Mouse (Mus musculus) neural tube, embryonic 11.5 days (tissue): ENCODE results near the gene Gm45233. TPM values are rescaled to one million over a fixed set of nuclear protein-coding genes. Genes with fewer than 3 reads are reported as not detected.
"Not testable (repeated sequence)": the region's sequence is repeated elsewhere in the genome, so short reads cannot be mapped to it uniquely, and the experiment has no call there.

Experiments
- ATAC-seq: fragments of 200-750 bp; cut with Nextera tagmentation; 2 replicates; pipeline ENCODE4 v1.8.0; 2017; ENCODE audit warnings: moderate number of reproducible peaks, mild to moderate bottlenecking, moderate TSS enrichment, moderate library complexity; ENCODE audit not compliant: insufficient read depth, low FRiP score, low TSS enrichment
- DNase-seq: peaks from one replicate; pipeline ENCODE4 v3.0.0-alpha.2; 2015; ENCODE audit warnings: low spot score
- H3K27ac ChIP-seq: fragments of 300-500 bp; sonication (generic); 2 replicates; pipeline ENCODE4 v1.5.1; 2014; ENCODE audit warnings: low read depth, mild to moderate bottlenecking, low read length
- H3K27me3 ChIP-seq: fragments of 300-500 bp; sonication (generic); 2 replicates; pipeline ENCODE4 v1.6.1; 2014; ENCODE audit warnings: mild to moderate bottlenecking, low read length, mixed read lengths; ENCODE audit not compliant: control insufficient read depth, insufficient read depth
- H3K36me3 ChIP-seq: fragments of 300-500 bp; sonication (generic); 2 replicates; pipeline ENCODE4 v1.6.1; 2014; ENCODE audit warnings: mild to moderate bottlenecking, low read length, moderate library complexity, mixed read lengths; ENCODE audit not compliant: control insufficient read depth, insufficient read depth
- H3K4me1 ChIP-seq: fragments of 300-500 bp; sonication (generic); 2 replicates; pipeline ENCODE4 v1.6.1; 2014; ENCODE audit warnings: low read length, mixed read lengths; ENCODE audit not compliant: control insufficient read depth, insufficient read depth
- H3K4me2 ChIP-seq: fragments of 300-500 bp; sonication (generic); 2 replicates; pipeline ENCODE4 v1.6.1; 2014; ENCODE audit warnings: low read depth, mild to moderate bottlenecking, moderate library complexity
- H3K4me3 ChIP-seq: fragments of 300-500 bp; sonication (generic); 2 replicates; pipeline ENCODE4 v1.5.1; 2014; ENCODE audit warnings: low read depth, low read length
- H3K9ac ChIP-seq: fragments of 300-500 bp; sonication (generic); 2 replicates; pipeline ENCODE4 v1.6.1; 2014; ENCODE audit warnings: mild to moderate bottlenecking, low read length
- H3K9me3 ChIP-seq: fragments of 300-500 bp; sonication (generic); 2 replicates; pipeline ENCODE4 v1.6.1; 2016; ENCODE audit warnings: low read length; ENCODE audit not compliant: control insufficient read depth
- WGBS: fragments of 180-500 bp; shearing (Covaris S2); extraction: QIAGEN DNeasy Blood & Tissue Kit; methylation state at CpG from one replicate; pipeline ENCODE4 v1.1.7; 2014; 5-methylcytosine and 5-hydroxymethylcytosine counted together
- polyA plus RNA-seq: library from polyadenylated mRNA; unstranded; fragments of >200 nt; fragmentation: Nextera tagmentation; extraction: Ambion mirVana; gene quantifications from 2 replicates; pipeline ENCODE4 v1.2.1, GENCODE M21; 2014

The Gm45233 gene
- polyA plus RNA-seq = not detected in 2 replicates

- no peaks in the 10 kb centered on the region for H3K27me3 ChIP-seq
- ATAC-seq (peak; percentile 96), DNase-seq (peak; percentile 93)
- no peaks in the 10 kb centered on the region for H3K36me3 ChIP-seq
- 0 out of 2 replicates have a peak, but pooled peaks cover 4% of the 10 kb centered on the region for H3K4me1 ChIP-seq
- H3K9me3 ChIP-seq = no peaks in the 10 kb centered on the region
- under 1% methylated on average over 27 of the region's 27 CpGs for whole genome bisulfite sequencing
- peak within 1 kb of the TSS; percentile 81 for H3K4me2 ChIP-seq
- H3K4me3 ChIP-seq = peak within 1 kb of the TSS; percentile 48
- peak within 1 kb of the TSS; percentile 65 for H3K27ac ChIP-seq
- peak within 1 kb of the TSS; percentile 70 for H3K9ac ChIP-seq
Measured at GRCm38 (mm10) chr7:43443917-43444293, at the start of gene Gm45233, which contains the start of gene Etfb. Gene Gm45233, plus strand, starts transcription at chr7:43444128. Gene Etfb, plus strand, starts transcription at chr7:43444083.

DNA sequence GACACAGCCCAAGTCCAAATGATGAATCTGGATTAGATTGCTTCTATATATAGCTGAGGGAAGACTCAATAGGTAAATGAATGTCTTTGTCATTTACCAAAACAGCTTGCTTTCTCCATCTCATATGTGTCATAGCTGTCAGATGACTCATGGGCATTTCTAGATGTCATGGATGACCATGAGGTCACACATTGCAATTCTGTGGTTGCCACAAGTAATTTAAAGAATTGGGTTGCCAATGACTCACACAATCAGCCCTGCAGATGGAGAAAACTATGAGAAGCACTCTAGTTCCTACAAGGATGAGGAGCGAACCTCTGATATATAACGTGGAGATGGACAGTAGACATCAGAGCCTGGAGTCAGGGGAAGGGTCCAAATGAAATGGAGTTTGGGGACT, 44.4 kb upstream of the Gm45233 start:
- Histone ChIP-seq H3K27ac (no peak overlapping the region), H3K4me3 (no peak overlapping the region), H3K4me2 (no peak overlapping the region), H3K27me3 (no peaks in the 10 kb centered on the region), H3K4me1 (no peaks in the 10 kb centered on the region), H3K36me3 (no peaks in the 10 kb centered on the region), H3K9ac (no peak overlapping the region), H3K9me3 (no peaks in the 10 kb centered on the region)
- WGBS = 79% methylated on average over 2 of the region's 2 CpGs
- ATAC-seq (no peak), DNase-seq (no peak)

- Histone ChIP-seq H3K27ac (no peak overlapping the region), H3K27me3 (no peaks in the 10 kb centered on the region), H3K4me3 (no peak overlapping the region), H3K36me3 (no peaks in the 10 kb centered on the region), H3K9me3 (no peaks in the 10 kb centered on the region), H3K4me2 (no peak overlapping the region), H3K9ac (no peak overlapping the region), H3K4me1 (no peaks in the 10 kb centered on the region)
- ATAC-seq = no peak
- WGBS = 21% methylated on average over 2 of the region's 2 CpGs
- DNase-seq = no peak
Measured at GRCm38 (mm10) chr7:43402718-43403117, 41.2 kb upstream of the Gm45233 start.

GRCm38 (mm10) chr7:43407573-43407972, 36.4 kb upstream of the Gm45233 start:
- Histone ChIP-seq H3K9ac (no peak overlapping the region), H3K27me3 (no peaks in the 10 kb centered on the region), H3K4me1 (no peaks in the 10 kb centered on the region), H3K4me2 (no peak overlapping the region), H3K27ac (no peak overlapping the region), H3K36me3 (no peaks in the 10 kb centered on the region), H3K9me3 (no peaks in the 10 kb centered on the region), H3K4me3 (no peak overlapping the region)
- ATAC-seq (no peak), DNase-seq (no peak)
- WGBS = 84% methylated on average over 3 of the region's 3 CpGs

DNA sequence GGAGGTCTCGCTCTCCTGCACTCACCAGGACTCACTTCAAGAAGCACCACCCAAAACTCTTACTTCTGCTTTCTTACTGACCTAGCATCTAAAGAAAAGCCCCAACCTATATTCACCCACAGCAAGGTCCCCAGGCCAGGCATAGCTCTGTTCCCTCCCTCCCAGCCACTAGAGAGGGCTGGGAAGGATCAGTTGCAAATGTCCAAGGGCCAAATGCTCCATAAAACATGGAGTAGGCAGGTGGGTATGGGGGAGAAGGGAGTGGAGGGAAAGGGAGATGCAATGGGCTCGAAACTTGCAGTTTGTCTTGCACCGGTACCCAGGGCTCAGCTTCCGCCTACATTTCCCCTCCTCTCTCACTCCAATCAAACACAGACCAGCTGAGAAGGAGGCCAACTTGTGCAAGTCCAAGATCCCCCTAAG, 35.8 kb upstream of the Gm45233 start, which contains the start of gene Siglecg:
Siglecg (plus strand) TSS at position 74 of the 423 bp plus-strand sequence.
- no peaks in the 10 kb centered on the region for H3K27me3 ChIP-seq
- WGBS = 81% methylated on average over 4 of the region's 4 CpGs
- H3K4me1 ChIP-seq = no peaks in the 10 kb centered on the region
- DNase-seq (no peak), ATAC-seq (no peak)
- no peaks in the 10 kb centered on the region for H3K9me3 ChIP-seq
- H3K9ac ChIP-seq = no peak within 1 kb of the TSS
- H3K4me3 ChIP-seq = no peak within 1 kb of the TSS
- no peaks in the 10 kb centered on the region for H3K36me3 ChIP-seq
- H3K27ac ChIP-seq = no peak within 1 kb of the TSS
- H3K4me2 ChIP-seq = no peak within 1 kb of the TSS

GRCm38 (mm10) chr7:43409084-43409483, 34.8 kb upstream of the Gm45233 start:
- Histone ChIP-seq H3K9me3 (no peaks in the 10 kb centered on the region), H3K27me3 (no peaks in the 10 kb centered on the region), H3K4me2 (no peak overlapping the region), H3K27ac (no peak overlapping the region), H3K4me3 (no peak overlapping the region), H3K4me1 (no peaks in the 10 kb centered on the region), H3K9ac (no peak overlapping the region), H3K36me3 (no peaks in the 10 kb centered on the region)
- no peak for DNase-seq
- 81% methylated on average over 3 of the region's 3 CpGs for WGBS
- no peak for ATAC-seq

- ATAC-seq, H3K4me3 ChIP-seq, DNase-seq, H3K27ac ChIP-seq, H3K27me3 ChIP-seq, H3K9me3 ChIP-seq, H3K36me3 ChIP-seq, H3K4me1 ChIP-seq, H3K4me2 ChIP-seq, H3K9ac ChIP-seq: not testable (repeated sequence)
- 33% methylated on average over 4 of the region's 4 CpGs for WGBS
Measured at GRCm38 (mm10) chr7:43411724-43412123, 32.2 kb upstream of the Gm45233 start.

DNA sequence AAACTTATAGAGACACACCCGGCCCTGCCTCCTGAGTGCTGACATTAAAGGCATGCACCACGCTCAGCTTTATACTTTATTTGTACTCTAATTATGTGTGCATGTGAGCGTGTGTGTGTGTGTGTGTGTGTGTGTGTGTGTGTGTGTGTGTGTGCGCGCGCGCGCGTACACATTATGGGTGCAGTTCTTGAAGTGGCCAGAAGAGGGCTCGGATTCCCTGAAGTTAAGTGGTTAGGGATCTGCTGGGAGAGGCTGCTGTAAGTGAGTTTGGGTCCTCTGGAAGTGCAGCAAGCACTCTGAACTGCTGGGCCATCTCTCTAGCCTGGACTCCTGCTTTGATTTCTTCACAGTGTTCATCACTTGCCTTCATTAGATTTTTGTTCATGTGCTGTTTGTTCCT, 26.6 kb upstream of the Gm45233 start:
- Histone ChIP-seq H3K4me1 (no peaks in the 10 kb centered on the region), H3K4me3 (no peak overlapping the region), H3K9ac (no peak overlapping the region), H3K4me2 (no peak overlapping the region), H3K9me3 (no peaks in the 10 kb centered on the region), H3K36me3 (no peaks in the 10 kb centered on the region), H3K27ac (no peak overlapping the region), H3K27me3 (no peaks in the 10 kb centered on the region)
- 82% methylated on average over 10 of the region's 10 CpGs for WGBS
- ATAC-seq = no peak
- no peak for DNase-seq

- H3K9ac ChIP-seq = no peak overlapping the region
- WGBS = 16% methylated on average over 11 of the region's 11 CpGs
- no peaks in the 10 kb centered on the region for H3K9me3 ChIP-seq
- H3K4me2 ChIP-seq = no peak overlapping the region
- H3K4me3 ChIP-seq = no peak overlapping the region
- ATAC-seq = peak; percentile 75; the same call in 1 of the 2 replicates
- peak; percentile 83 for DNase-seq
- H3K36me3 ChIP-seq = no peaks in the 10 kb centered on the region
- no peak overlapping the region for H3K27ac ChIP-seq
- no peaks in the 10 kb centered on the region for H3K27me3 ChIP-seq
- no peaks in the 10 kb centered on the region for H3K4me1 ChIP-seq
Measured at GRCm38 (mm10) chr7:43422995-43423617, 20.8 kb upstream of the Gm45233 start.
